Mouse (Mus musculus) heart, adult 8-10 months (tissue): ENCODE measurements around the gene Nipbl. TPM values are rescaled to one million over a fixed set of nuclear protein-coding genes. Genes with fewer than 3 reads are reported as not detected.

Experiments
- DNase-seq: peaks from one replicate; pipeline ENCODE4 v3.0.0; 2022; ENCODE audit warnings: low spot score
- total RNA-seq, 4 experiments: library from RNA; stranded (reverse); gene quantifications; 2 replicates each; pipeline ENCODE4 v1.2.4; 2022

The Nipbl gene
- total RNA-seq, 4 experiments from 2014 or later, result 26.0 to 30.2 (median 27.5) TPM

DNA sequence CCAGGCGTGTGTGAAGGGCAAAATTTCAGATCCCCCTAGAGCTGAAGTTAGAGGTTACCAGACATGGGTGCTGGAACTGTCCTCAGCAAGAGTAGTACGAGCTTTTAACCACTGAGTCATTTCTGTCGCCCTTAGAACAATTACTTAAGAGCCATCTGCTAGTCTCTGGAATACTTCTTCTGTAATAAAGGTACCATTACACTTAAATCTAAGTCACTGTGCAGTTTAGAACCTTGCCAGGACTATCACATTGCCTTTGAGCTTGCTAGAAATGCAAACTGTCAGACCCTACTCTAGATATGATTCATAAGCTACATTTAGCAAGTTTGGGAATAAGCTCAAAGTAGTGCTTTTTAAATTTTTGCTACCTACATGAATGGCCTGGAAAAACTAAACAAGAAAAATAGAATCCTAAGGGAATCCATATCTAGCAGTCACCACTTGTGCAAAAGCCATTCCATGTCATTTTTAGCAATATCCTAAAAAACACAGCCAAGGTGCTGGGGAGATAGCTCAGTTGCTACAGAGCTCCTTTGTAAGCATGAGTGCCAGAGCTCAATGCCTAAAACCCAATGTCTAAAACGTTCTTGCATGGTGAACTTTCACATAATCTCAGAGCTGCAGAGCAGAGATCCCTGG, 27.6 kb downstream of the Nipbl start:
- no peak for DNase-seq

DNA sequence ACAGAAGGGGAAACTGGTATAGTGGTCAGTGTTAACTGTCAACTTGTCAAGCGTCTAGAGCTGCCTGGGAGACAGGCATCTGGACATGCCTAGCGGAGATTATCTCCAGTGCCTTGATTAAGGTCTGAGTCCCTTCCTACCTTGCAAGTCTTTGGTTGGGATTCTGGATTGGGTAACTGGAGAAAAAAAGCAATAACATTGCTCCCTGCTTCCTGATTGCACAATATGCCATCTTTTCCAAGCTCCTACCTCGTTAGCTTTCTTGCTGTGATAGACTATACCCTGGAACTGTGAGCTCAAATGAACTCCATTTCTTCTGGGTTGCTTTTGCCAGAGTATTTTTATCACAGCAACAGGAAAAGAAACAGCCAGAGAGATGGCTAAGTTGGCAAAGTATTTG, 30.9 kb downstream of the Nipbl start:
- DNase-seq, result no peak

DNA sequence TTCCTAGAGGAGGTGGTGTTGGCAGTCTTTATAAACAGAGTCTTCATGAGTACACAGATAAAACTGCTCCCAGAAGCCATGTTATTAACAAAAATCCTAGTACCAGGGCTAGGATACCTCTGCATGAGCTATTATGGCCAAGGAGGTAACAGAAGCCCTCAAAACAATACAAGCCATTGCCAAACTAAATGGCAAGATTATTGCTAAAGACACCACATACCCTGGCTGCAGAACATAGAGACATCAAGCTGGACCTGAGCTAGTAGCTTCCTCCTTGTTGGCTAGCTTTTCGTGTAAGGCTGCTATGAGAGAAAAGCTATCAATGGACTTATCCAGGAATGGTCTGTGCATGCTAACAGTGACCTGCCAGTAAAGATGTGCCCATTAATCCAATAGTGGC, 32.4 kb downstream of the Nipbl start:
- DNase-seq, result no peak

DNA sequence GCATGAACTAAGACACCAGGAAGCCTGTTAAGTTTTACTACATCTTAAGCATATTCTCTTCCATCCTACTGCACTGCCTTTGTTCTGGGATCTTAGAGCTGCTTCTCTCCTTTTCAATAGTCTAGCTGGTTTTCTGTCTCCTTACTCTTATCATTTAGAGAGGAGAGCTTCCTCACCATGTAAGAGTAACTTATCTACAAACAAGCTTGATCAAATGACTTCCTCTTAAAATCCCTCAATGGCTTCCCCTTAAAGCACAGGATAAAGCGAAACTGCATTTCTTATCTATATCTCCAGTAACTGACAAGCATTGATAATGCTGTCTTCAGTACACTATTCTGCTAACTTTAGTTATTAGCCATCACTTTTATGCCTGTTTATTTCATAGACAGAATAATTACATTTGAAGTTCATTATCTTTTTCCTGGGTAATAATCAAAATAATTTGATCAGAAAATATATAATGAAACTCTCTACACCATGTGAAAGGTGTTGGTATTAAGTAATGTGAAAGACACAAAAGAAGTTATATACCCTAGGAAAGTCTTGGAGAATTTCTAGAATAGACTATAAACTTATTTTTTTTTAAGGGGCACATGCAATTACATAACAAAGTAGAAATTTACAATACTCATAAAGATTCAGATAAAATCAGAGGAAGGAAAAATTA, 33.0 kb downstream of the Nipbl start:
- DNase-seq, result no peak

DNA sequence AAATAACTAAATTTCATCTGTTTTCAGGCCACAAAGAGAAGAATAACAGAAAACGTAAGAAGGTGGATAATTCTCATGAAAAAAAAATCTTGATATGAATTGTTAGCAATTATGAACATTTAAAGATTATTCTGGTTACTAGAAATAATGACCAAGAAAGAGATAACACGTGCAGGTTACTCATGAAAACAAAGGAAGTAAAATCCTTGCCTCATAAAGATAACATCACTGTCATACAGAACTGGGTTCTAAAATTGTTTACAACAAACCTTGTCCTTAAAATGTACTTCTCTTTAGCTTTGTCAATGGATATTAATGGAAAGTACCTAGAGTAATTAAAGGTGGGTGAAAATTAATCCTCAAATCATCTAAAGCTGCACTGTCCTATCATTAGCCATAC, 37.2 kb downstream of the Nipbl start:
- DNase-seq, result no peak

DNA sequence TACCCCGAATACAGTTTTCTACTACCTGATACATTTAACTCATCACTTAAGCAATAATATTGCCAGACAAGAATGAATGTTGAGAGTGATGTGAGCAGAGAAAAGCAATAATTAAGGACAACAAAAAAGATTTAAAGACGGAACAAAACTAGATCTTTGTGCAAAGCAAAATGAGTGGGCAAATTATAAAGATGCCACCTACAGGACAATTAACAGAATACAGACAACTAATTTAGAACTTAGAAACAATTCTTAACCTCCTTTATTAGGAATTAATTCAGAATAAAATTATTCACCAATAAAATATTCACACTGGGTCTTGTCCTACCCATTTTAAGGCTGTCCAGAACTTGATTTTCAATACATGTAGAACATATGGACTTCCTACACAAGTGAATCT, 38.0 kb downstream of the Nipbl start:
- DNase-seq, result no peak

DNA sequence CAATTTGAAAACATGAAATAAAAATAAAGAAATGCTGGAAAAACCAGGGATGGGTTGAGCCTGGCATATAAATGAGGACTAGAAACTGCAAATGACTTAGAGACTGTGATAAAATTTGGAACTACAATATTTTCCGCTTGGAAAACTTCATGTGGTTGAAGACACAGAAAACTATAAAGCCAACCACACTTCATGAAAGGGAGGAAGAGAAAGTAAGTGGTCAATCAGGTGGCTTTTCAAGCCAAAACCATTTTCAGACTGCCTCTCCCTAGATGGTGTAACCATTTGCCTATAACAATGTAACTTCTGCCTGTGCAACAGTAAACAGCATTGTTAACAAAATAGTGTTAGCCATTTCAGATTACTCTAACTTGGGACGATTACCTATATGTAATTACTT, 41.7 kb downstream of the Nipbl start:
- no peak for DNase-seq

DNA sequence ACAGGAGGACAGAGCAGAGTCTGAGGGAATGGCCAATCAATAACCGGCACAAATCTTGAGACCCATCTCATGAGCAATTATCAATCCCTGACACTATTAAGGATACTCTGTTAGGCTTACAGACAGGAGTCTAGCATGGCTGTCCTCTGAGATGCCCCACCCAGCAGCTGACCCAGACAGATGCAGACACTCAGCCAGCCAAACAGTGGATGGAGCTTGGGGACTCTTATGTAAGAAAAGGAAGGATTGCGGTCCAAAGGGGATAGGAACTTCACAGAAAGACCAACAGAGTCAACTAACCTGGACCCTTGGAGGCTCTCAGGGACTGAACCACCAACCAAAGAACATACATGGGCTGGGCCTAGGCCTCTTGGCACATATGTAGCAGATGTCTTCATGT, 42.7 kb downstream of the Nipbl start:
- DNase-seq, result peak; percentile 29

DNA sequence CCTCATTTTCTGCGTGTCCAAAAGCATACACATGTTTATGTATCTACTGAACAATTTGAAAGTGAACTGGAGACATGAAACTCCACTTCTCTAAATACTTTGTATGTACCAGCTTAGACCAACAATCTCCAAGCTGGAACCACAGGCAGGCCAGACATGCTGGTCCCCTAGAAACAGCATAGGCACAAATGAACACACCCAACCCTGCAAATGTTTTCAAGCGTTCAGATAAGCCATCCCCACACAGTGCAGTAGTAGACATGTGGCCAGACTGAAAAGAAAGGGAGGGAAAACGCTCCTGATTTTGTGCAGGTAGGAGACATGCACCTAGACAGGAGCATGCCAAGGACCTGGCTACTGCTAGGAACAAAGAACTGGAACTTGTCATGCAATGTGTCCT, 52.5 kb downstream of the Nipbl start:
- DNase-seq, result no peak

DNA sequence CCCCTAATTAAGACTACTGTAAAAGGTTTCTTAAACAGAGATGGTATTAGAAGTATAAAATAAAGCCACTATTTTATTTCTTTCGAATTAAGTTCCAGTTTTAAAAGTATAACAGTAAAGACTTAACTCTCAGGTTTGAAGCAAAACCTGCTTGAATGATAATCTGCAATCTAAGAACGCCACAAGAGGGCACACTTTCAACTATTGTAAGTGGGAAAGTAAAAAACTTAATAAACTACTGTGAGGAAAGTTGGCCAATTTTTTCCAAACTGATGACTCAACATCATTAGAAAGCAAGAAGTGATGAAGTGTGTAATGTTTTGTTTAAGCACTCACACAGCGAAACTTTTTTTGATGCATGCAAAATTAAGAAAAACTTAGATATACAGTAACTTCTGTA, 62.0 kb downstream of the Nipbl start:
- DNase-seq, result peak; percentile 63

DNA sequence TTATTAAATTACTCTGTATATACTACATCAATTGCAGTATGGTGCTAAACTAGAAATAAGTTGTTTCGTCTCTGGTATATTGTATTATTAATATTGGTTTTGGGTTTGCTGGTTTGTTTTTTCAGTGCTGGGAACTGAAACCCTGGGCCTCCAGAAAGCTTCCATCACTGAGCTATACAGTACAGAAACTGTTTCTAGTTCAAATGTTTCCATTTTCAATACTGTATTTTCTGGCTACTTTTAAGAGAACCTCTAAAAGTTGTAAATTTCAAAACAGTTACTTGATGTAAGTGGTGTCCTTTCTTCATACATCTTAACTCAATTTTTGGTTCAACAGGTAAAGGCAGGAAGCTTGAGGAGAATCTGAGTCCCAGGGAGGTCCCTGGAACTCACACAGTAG, 68.6 kb downstream of the Nipbl start:
- no peak for DNase-seq

DNA sequence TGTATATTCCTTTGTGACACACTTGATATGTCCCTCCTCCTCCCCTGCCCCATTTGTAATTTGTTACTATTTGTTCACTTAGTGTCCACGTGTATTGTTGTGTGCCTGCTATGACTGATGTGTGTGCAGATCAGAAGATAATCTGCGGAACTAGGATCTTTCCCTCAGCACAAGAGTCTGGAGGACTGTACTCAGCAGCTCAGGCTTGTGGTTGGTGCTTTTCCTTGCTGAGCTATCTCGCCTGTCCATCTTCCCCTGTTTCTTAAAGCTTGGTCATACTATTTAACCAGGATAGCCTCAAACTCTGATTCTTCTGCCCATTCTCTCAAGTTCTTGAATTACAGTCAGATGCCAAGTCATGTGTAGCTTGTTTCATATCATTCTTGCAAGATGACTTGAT, 69.5 kb downstream of the Nipbl start:
- DNase-seq, result no peak

DNA sequence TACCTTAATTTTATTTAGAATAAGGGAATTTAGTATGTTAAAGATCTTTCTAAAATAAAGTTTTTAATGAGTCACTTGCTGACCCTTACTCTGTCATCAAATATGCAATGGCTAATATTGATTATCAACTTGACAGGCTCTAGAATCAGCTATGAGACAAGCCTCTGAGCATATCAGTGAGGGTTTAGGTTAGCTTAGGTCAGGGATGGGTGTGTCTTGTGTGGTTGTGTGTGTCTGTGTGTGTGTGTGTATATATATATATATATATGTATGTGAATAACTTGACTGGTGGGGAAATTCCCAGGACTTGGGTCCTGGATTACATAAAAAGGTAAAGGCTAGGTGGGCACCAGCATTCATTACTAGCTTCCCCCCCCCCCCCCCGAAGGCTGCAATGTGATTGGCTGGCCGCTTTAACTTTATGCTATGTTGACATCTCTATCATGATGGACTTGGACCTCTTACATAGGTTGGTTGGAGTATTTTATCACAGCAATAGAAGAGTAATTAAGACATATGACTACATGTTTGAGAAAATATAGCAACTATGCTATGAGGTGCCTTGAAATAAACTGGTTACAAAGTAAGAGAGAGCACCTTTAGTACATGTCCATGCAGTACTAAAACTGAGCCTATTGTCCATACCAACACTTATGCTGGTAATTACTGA, 97.0 kb downstream of the Nipbl start:
- no peak for DNase-seq

DNA sequence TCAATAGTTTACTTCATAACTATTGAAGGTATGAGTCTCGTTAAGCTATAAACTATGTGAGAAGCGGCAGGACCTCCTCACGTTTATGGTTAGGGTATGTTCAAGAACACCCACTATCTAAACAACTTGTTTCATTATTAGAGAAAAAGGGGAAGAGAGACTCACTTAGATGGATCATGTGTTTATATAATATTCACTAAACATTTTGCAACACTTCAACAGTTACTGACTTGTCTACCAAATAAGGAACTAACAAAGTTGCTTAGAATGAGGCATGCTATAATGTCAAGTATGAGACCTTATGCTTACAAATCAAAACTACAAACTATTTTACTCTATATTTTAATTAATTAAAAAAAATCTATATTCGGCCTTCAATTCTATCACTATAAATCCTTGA, 103.7 kb downstream of the Nipbl start:
- no peak for DNase-seq

DNA sequence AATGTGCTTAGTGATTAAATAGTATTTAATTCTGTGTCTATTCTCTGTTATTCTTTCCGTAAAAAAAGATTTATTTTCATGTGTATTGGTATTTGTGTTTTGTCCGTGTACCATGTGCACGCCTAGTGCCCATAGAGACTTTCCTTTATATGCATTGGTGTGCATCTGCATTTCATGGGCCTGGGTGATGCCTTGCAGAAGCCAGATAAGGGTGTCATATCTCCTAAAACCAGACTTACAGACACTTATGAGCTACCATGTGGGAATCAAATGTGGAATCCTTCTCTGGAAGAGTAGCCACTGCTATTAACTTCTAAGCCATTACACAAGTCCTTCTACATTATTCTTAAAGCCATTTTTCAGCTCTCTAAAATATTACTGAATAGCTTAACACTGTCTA, 112.7 kb downstream of the Nipbl start:
- DNase-seq, result no peak

DNA sequence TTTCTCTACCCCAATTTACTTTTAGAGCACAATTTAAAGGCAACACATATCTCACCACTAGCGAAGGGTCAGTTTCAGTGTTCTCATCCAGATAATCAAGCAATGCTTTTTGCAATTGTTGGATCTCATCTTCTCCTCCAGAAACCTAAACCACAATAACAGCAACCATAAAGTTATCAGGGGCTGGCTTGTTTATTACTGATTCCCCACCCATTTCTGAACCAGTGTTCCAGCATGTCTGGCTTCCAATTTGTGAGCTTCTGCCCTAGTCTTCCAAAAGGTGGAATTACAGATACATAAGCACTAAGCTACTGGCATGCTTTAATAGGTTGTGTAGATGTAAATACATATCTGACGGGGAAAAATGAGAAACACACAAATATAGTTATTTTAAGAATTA, 118.6 kb downstream of the Nipbl start:
- no peak for DNase-seq

DNA sequence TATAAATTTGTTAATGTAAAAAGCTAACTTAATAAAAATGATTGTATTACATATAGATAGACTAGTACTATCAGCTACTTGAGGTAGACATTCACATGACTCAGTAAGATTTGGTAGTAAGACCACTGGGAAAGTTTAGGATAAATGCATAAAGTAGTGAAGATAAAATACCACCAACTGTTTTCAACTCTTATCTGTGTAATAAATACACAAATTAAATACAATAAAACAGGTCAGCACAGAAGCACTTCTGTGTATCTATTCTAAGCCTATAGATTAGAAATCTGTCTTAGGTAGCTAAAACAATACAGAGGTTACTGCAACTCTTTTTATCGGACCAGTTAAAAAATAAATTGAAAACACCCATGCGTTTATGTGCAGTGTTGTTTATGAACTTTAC, 119.4 kb downstream of the Nipbl start:
- no peak for DNase-seq

DNA sequence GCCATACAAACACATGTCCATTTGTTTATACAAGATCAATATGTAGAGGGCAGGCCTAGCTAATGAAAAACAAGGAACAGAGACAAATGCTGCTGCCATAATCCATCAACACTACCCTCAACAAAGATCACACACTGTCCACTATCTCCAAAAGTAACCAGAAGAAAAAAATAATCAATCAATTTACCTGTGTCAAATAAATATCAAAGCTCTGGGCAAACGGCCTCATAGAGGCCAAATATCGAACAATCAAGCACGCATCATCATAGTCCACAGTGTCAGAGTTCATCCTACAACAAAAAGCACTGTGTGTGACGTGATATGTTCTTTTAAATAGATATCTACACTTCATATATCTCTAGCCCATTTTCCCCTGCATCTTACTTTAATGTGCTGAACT, 120.2 kb downstream of the Nipbl start:
- no peak for DNase-seq

DNA sequence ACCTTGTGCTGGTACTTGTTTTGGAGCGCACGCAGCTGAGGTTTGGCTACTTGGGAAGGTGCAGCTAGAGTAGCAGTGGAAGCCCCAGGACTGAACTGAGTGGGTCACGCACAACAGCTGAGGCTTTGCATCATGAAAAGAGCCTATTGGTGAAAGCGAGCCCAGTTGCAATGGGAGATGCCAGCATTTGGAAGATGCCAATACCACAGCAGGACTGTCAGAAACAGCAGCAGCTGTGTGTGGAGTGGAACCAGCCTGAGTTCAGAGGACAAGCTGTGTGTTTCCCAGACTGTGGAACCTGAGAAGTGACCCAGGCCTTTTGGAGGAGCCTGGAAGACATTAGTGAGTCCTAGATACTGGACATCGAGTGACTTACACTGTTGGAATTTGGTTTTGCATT, 122.8 kb downstream of the Nipbl start:
- no peak for DNase-seq

DNA sequence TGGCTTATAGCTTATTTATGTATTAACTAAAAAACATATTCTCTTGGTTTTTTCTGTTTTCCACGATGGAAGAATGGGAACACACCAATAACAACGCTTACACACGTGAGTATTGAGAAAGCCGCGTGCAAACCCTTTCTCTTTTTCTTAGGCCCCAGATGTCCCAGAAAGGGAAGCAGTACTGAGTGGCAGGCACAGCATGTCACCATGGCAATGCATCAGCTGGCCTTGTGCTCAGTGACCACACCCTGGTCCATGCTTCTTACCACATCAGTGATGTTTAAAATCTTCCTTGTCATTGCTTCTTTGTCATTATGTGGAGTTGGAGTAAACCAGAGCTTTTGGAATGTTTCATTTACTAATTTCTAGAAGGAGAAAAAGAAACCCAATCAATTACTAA, 125.1 kb downstream of the Nipbl start:
- no peak for DNase-seq

DNA sequence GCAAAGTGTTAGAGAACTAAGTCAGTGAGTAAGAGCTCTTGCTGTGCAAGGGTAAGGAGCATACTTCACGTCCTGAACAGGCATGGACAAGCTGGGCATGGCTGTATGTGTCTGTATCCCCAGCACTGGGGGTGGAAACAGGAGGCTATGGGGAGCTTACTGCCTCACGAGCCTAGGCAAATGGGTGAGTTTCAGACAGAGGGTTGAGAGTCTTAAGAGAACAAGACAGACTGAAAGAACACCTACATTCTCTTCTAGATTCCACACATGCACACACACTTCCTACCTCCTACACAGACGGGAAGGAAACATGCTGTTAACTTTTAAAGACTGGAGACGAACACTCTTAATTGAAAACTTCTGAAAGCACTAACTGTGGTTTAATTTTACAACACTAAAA, 126.9 kb downstream of the Nipbl start:
- DNase-seq, result no peak

DNA sequence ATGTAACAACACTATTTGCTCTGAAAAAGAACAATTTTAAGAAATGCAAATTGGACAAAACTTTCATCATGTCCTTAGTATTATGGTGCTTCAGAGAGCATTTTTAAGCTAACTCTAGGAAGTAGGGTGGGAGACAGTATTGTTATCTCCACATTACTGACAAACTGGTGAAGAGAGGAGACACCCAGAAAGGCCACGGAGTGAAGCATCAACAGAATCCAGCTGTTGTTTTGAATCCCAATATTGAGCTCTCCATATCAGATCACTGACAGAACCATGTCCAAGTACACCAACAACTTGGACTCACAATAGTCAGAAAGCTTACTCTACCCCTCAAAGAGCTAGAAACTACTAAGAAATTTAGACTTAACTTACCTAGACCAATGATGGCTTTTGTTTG, 138.8 kb downstream of the Nipbl start:
- DNase-seq, result no peak

DNA sequence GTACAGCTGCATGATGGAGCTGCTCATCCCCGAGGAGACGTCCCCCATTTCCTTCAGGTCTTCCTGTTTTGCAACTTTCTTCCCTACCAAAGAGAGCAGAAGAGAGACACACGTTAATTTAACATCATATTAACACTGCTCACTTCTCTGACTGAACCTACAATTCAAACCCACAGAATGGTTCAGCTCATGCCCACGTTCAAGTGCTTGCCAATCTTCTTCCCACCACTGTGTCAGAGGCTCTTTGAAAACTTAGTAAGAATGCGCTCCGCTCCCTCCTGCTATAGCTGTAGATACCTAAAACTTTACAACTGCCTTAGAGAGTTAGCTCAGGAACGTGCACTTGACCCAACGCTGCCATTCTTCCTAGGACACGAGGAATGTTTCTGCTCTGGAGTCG, 141.3 kb downstream of the Nipbl start:
- no peak for DNase-seq
